Mouse (Mus musculus) small intestine, adult 2 months (tissue): ENCODE results near the gene Nectin3.

Experiments used
- CTCF ChIP-seq: fragments of 200-500 bp; IDR thresholded peaks from 2 replicates; pipeline ENCODE4 v1.5.1; 2012; ENCODE audit warnings: low read depth, mild to moderate bottlenecking, control low read depth, inconsistent platforms, low read length, moderate library complexity, mixed read lengths; ENCODE audit not compliant: insufficient replicate concordance, insufficient read length; ENCODE audit errors: extremely low read depth
- POLR2A ChIP-seq: fragments of 200-500 bp; IDR thresholded peaks from 2 replicates; pipeline ENCODE4 v1.6.1; 2012; ENCODE audit warnings: low read depth, mild to moderate bottlenecking, control low read depth, inconsistent platforms, low read length, moderate library complexity

- TF ChIP-seq POLR2A, result no peak
- TF ChIP-seq CTCF, result no peak
These were observed 4.0 kb upstream of the Nectin3 start for GRCm38 (mm10) chr16:46502311-46502710.
